Mouse (Mus musculus): Measurements from ENCODE around the gene Slc24a5. TPM values are rescaled to one million over a fixed set of nuclear protein-coding genes. Genes with fewer than 3 reads are reported as not detected.

Slc24a5 gene
- polyA plus RNA-seq, 1 experiment from 2014 or later: 6.9 TPM

GRCm38 (mm10) chr2:125123477-125123852 is 55.5 kb downstream of the Slc24a5 start, which contains the start of gene Myef2:
Myef2 (minus strand) TSS chr2:125123661.
- Histone ChIP-seq H3K27me3 (no peaks in the 10 kb centered on the region), H3K4me3 (peak within 1 kb of the TSS; percentile 77), H3K36me3 (no peaks in the 10 kb centered on the region), H3K4me2 (peak within 1 kb of the TSS; percentile 74), H3K27ac (replicated peaks) (peak within 1 kb of the TSS; percentile 97), H3K9me3 (no peaks in the 10 kb centered on the region), H3K4me1 (replicated peaks) (peaks cover 33% of the 10 kb centered on the region), H3K9ac (peak within 1 kb of the TSS; percentile 99)
- WGBS: under 1% methylated on average over 48 of the region's 48 CpGs
- peak; percentile 88 for ATAC-seq (ENCODE audit: low read depth)

DNA sequence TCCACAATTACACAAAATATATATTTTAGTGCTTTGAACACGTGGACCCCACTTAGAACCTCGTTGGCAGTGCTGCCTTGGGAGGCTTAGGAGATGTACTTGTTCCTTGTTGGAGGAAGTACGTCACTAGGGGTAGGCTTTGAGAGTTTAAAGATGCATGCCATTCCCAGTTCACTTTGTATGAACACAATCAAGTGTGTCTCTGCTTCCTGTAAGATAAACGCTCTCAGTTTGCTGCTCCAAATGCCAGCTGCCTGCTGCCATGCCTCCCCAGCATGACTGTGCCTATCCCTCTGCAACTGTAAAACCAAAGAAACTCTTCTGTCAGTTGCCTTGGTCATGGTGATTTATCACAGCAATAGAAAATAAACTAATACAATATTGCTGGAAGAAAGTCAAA is 57.9 kb downstream of the Slc24a5 start:
- H3K4me2 ChIP-seq: no peak overlapping the region
- ATAC-seq (ENCODE audit: low read depth): no peak
- no peaks in the 10 kb centered on the region for H3K36me3 ChIP-seq
- no peaks in the 10 kb centered on the region for H3K27me3 ChIP-seq
- peaks cover 14% of the 10 kb centered on the region for H3K4me1 ChIP-seq (replicated peaks)
- no peak overlapping the region for H3K9ac ChIP-seq
- H3K27ac ChIP-seq (replicated peaks): no peak overlapping the region
- WGBS: 38% methylated on average over 4 of the region's 4 CpGs
- no peak overlapping the region for H3K4me3 ChIP-seq
- H3K9me3 ChIP-seq: no peaks in the 10 kb centered on the region

DNA sequence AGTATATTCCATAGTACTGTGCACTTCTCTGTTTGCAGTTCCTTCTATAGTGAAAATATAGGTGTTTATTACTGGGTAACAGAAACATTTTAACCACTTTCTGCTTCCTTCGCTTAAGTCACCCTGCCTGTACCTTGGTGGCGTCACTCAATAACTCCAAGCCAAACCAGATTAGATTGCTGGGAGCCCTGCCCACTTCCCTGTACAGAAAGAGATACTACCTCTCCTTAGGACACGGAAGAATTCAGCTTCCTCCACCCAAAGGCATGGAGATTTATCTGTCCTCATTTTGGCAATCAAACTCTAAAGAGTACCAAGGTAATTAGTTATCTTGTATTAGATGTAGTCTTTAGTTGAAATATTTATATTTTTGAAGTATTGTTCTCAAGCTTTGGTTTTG is 58.9 kb downstream of the Slc24a5 start:
- H3K27ac ChIP-seq (replicated peaks): no peak overlapping the region
- H3K27me3 ChIP-seq: no peaks in the 10 kb centered on the region
- no peak overlapping the region for H3K4me3 ChIP-seq
- H3K4me2 ChIP-seq: no peak overlapping the region
- no peaks in the 10 kb centered on the region for H3K9me3 ChIP-seq
- peaks cover 5% of the 10 kb centered on the region for H3K4me1 ChIP-seq (replicated peaks)
- ATAC-seq (ENCODE audit: low read depth): no peak
- H3K36me3 ChIP-seq: no peaks in the 10 kb centered on the region
- H3K9ac ChIP-seq: no peak overlapping the region
- WGBS: 88% methylated on average over 3 of the region's 3 CpGs

GRCm38 (mm10) chr2:125134113-125134512 is 66.2 kb downstream of the Slc24a5 start:
- Histone ChIP-seq H3K27me3 (peaks cover 3% of the 10 kb centered on the region; the same call in 1 of the 2 replicates), H3K9ac (no peak overlapping the region), H3K36me3 (no peaks in the 10 kb centered on the region), H3K4me2 (no peak overlapping the region), H3K9me3 (no peaks in the 10 kb centered on the region), H3K4me1 (replicated peaks) (peaks cover 19% of the 10 kb centered on the region; the same call in 1 of the 2 replicates), H3K27ac (replicated peaks) (no peak overlapping the region), H3K4me3 (no peak overlapping the region)
- ATAC-seq (ENCODE audit: low read depth): no peak
- 43% methylated on average over 4 of the region's 4 CpGs for WGBS

GRCm38 (mm10) chr2:125135903-125136811 is 68.2 kb downstream of the Slc24a5 start, which contains the start of gene Ctxn2:
Ctxn2 (plus strand) TSS chr2:125136692.
- H3K9me3 ChIP-seq: no peaks in the 10 kb centered on the region
- peaks cover 3% of the 10 kb centered on the region; the same call in 1 of the 2 replicates for H3K27me3 ChIP-seq
- WGBS: 1% methylated on average over 39 of the region's 39 CpGs
- H3K27ac ChIP-seq (replicated peaks): peak within 1 kb of the TSS; percentile 68
- H3K36me3 ChIP-seq: no peaks in the 10 kb centered on the region
- peak within 1 kb of the TSS; percentile 67 for H3K9ac ChIP-seq
- H3K4me2 ChIP-seq: peak within 1 kb of the TSS; percentile 76
- H3K4me3 ChIP-seq: peak within 1 kb of the TSS; percentile 49
- H3K4me1 ChIP-seq (replicated peaks): peaks cover 19% of the 10 kb centered on the region; the same call in 1 of the 2 replicates
- peak; percentile 87 for ATAC-seq (ENCODE audit: low read depth)

GRCm38 (mm10) chr2:125136846-125137245 is 68.9 kb downstream of the Slc24a5 start:
- ATAC-seq (ENCODE audit: low read depth): no peak
- H3K9me3 ChIP-seq: no peaks in the 10 kb centered on the region
- no peaks in the 10 kb centered on the region for H3K36me3 ChIP-seq
- peak overlapping the region; percentile 67 for H3K9ac ChIP-seq
- peak overlapping the region; percentile 76 for H3K4me2 ChIP-seq
- H3K4me3 ChIP-seq: peak overlapping the region; percentile 49
- WGBS: 35% methylated on average over 7 of the region's 7 CpGs
- peak overlapping the region; percentile 68; the same call in 1 of the 2 replicates for H3K27ac ChIP-seq (replicated peaks)
- peaks cover 3% of the 10 kb centered on the region; the same call in 1 of the 2 replicates for H3K27me3 ChIP-seq
- H3K4me1 ChIP-seq (replicated peaks): peaks cover 19% of the 10 kb centered on the region; the same call in 1 of the 2 replicates

Other genes with a start within 250 kb of the Slc24a5 start
- 245 and 246 TPM in 2 replicates for gene Myef2, start 55.5 kb downstream of the Slc24a5 start, polyA plus RNA-seq (2015; fragmentation: Nextera tagmentation; extraction: Ambion mirVana)
- gene Ctxn2, start 68.6 kb downstream of the Slc24a5 start, polyA plus RNA-seq (2015; fragmentation: Nextera tagmentation; extraction: Ambion mirVana): 4.8 and 6.1 TPM in 2 replicates
- 0.08 and 0.12 TPM in 2 replicates for gene Slc12a1, start 84.4 kb downstream of the Slc24a5 start, polyA plus RNA-seq (2015; fragmentation: Nextera tagmentation; extraction: Ambion mirVana)
- gene Dut, start 179.1 kb downstream of the Slc24a5 start, polyA plus RNA-seq (2015; fragmentation: Nextera tagmentation; extraction: Ambion mirVana): 64.7 and 72.2 TPM in 2 replicates

All from neural tube, embryonic 13.5 days (tissue).